Comparison of ENCODE assay signal across 29 mouse cellular contexts in genomic region chr12:80881121-80881520, GRCm38 (mm10).
"Had no signal": no experiment of that assay in that cellular context is flagged by ENCODE, and none has a peak within 500 bp of the region (broad histone marks: within the 10 kb centered on the region; RNA-seq: fewer than 3 reads in every experiment).

No protein-coding gene starts in this region.

- DNase-seq: left cerebral cortex, postnatal 4 days; liver, embryonic 13.5 days; lung, adult 18-20 months; lung, adult 2 months; lung, embryonic 14.5 days; lung, postnatal 10 days; lung, postnatal 14 days; lung, postnatal 36 days; lung, postnatal 4 days had no signal

- H3K27me3 ChIP-seq: limb, embryonic 12.5 days; limb, embryonic 13.5 days; limb, embryonic 15.5 days; liver, embryonic 12.5 days; liver, embryonic 13.5 days; liver, embryonic 15.5 days; lung, embryonic 15.5 days; megakaryocyte, embryonic 14.5 days; midbrain, embryonic 12.5 days; midbrain, embryonic 13.5 days; midbrain, embryonic 15.5 days; neural tube, embryonic 12.5 days; neural tube, embryonic 13.5 days had no signal

- H3K9me3 ChIP-seq: limb, embryonic 10.5 days; limb, embryonic 12.5 days; limb, embryonic 13.5 days; limb, embryonic 15.5 days; liver, embryonic 12.5 days; liver, embryonic 13.5 days; liver, embryonic 15.5 days; lung, embryonic 15.5 days; megakaryocyte, embryonic 14.5 days; midbrain, embryonic 10.5 days; midbrain, embryonic 12.5 days; midbrain, embryonic 13.5 days; midbrain, embryonic 15.5 days; neural tube, embryonic 12.5 days; neural tube, embryonic 13.5 days had no signal

- H3K4me3 ChIP-seq: left cerebral cortex, adult 2 months; limb, embryonic 10.5 days; limb, embryonic 12.5 days; limb, embryonic 13.5 days; limb, embryonic 15.5 days; liver, embryonic 12.5 days; liver, embryonic 13.5 days; liver, embryonic 15.5 days; lung, embryonic 15.5 days; megakaryocyte, embryonic 14.5 days; midbrain, embryonic 10.5 days; midbrain, embryonic 12.5 days; midbrain, embryonic 13.5 days; midbrain, embryonic 15.5 days; myocyte; neural tube, embryonic 12.5 days; neural tube, embryonic 13.5 days had no signal

- ATAC-seq: liver, embryonic 12.5 days; midbrain, embryonic 13.5 days; midbrain, embryonic 15.5 days; midbrain, embryonic 16.5 days had no signal

- H3K4me1 ChIP-seq: midbrain, embryonic 12.5 days; midbrain, embryonic 13.5 days; midbrain, embryonic 15.5 days had no signal

- H3K4me2 ChIP-seq: limb, embryonic 12.5 days; limb, embryonic 13.5 days; limb, embryonic 15.5 days; liver, embryonic 11.5 days; liver, embryonic 12.5 days; liver, embryonic 13.5 days; liver, embryonic 15.5 days; lung, embryonic 14.5 days; lung, embryonic 15.5 days; midbrain, embryonic 12.5 days; midbrain, embryonic 13.5 days; midbrain, embryonic 15.5 days; neural tube, embryonic 12.5 days; neural tube, embryonic 13.5 days had no signal

- H3K27ac ChIP-seq: left cerebral cortex, adult 2 months; limb, embryonic 10.5 days; limb, embryonic 12.5 days; limb, embryonic 13.5 days; limb, embryonic 15.5 days; liver, embryonic 12.5 days; liver, embryonic 13.5 days; liver, embryonic 14.5 days; liver, embryonic 15.5 days; lung, embryonic 15.5 days; macrophage; midbrain, embryonic 10.5 days; midbrain, embryonic 12.5 days; midbrain, embryonic 13.5 days; midbrain, embryonic 15.5 days; neural tube, embryonic 12.5 days; neural tube, embryonic 13.5 days had no signal

- H3K9ac ChIP-seq: limb, embryonic 12.5 days; limb, embryonic 13.5 days; limb, embryonic 15.5 days; liver, embryonic 12.5 days; liver, embryonic 13.5 days; liver, embryonic 14.5 days; liver, embryonic 15.5 days; lung, embryonic 14.5 days; lung, embryonic 15.5 days; midbrain, embryonic 12.5 days; midbrain, embryonic 13.5 days; midbrain, embryonic 15.5 days; neural tube, embryonic 12.5 days; neural tube, embryonic 13.5 days had no signal
